Mouse (Mus musculus) gastrocnemius, postnatal 4 days (tissue): ENCODE measurements around the gene Gm28372. TPM values are rescaled to one million over a fixed set of nuclear protein-coding genes. Genes with fewer than 3 reads are reported as not detected.
"Not testable (repeated sequence)": the region's sequence is repeated elsewhere in the genome, so short reads cannot be mapped to it uniquely, and the experiment has no call there.

Experiments used
- DNase-seq, 2 experiments: peaks; one replicate each; pipeline ENCODE4 v3.0.0; 2021 to 2022; ENCODE audit warnings: low spot score in 2 of 2, mixed read lengths in 2 of 2
- long read RNA-seq, 2 experiments: library from polyadenylated mRNA; stranded (forward); transcript quantifications; one replicate each; pipeline ENCODE4 v2.0.0; 2021
- total RNA-seq, 2 experiments: library from RNA; stranded (reverse); gene quantifications; 2 replicates each; pipeline ENCODE4 v1.2.3; 2021

Gm28372 gene
- total RNA-seq = not detected
- long read RNA-seq, experiment 1 = 0 reads
- long read RNA-seq, experiment 2 = 0 reads

DNA sequence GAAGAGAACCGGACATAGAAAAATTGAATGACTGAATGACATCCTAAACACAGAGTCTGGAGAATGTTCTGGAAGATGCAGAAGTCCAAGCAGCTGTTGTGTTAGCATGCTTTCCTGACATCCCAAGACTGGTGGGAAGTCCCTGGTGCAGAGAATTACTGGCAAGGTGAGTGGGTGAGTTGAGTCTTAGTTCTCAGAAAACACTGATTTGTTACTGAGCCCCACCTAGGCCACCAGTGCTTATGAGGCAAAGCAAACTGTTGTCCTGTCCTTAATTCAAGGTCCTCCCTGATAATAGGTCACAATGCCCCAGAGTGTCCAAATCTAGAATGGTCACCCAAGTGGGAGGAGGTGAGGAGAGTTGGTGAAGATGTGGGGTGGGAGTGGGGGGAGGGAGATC lies at the start of gene Gm28372, which contains the start of gene 1700020A23Rik:
Gm28372 (plus strand) TSS at position 301 of the 400 bp plus-strand sequence.
1700020A23Rik (plus strand) TSS at position 321 of the 400 bp plus-strand sequence.
- DNase-seq = no peak

- no peak for DNase-seq
These were observed 47.5 kb upstream of the Gm28372 start for GRCm38 (mm10) chr2:130357551-130357950.

- DNase-seq = no peak
These were observed 46.2 kb upstream of the Gm28372 start for GRCm38 (mm10) chr2:130358852-130359251.

DNA sequence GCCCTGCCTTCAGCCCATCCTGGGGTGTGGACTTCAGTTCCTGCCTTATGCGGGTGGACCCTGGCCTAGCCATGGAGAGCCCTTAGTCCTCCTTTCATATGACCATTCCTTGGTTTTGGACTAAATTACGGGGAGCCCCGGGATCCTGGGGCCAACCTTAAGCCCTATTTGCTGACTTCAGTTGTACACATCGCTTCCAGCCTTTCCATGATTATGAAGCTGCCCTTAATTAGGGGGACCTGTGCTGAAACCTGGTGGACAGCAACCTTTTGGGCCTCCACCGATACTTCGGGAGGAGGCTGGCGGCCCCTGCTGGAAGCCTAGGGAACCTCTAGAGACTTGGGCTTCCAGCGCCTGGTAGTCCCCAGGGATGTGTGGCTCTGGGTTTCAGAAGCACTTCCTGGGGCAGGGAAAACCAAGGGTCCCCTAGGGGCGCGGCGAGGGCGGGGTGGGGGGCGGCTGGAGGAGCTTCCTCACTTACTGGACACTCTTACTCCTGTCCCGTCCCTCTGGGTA lies 42.5 kb upstream of the Gm28372 start:
- peak in 1 of 2 experiments; percentile 47 for DNase-seq

DNA sequence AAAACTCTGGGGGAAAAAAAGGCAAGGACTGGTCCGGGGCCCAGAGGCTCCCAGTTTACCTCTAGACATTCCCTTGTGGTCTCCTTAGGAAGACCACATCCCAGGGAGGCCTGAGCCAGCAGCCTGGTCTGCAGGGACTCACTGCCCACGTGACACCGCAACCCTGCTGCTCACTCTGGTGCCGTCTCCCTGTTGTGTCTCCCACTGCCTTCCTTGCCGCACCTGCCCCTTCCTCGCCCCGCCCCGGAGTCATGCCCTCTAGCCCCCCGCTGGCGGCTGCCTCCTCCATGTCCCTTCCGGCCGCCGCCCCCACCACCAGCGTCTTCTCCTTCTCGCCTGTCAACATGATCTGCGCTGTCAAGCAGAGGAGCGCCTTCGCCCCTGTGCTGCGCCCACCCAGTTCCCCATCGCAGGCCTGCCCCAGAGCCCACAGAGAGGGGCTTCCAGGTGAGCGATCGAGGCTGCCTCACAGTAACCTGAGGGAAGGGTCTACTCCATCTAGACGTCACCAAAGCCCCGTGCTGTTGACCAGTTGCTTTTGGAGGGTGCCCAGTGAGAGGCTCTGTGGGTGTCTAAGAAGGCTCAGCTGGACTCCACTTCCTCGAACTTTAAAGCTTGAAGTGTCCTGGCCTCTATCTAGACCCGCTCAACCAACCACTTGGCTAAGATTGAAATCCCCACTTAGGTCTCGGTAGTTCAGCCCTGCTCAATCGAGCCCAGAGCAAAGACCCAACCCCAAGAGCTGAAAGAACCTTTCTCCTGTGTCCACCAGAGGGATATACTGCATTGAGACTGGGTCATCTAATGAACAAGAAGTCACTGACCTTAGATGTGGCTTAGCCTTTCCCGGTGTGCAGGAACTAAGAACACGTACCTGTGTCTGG lies 39.6 kb upstream of the Gm28372 start:
- no peak for DNase-seq

DNA sequence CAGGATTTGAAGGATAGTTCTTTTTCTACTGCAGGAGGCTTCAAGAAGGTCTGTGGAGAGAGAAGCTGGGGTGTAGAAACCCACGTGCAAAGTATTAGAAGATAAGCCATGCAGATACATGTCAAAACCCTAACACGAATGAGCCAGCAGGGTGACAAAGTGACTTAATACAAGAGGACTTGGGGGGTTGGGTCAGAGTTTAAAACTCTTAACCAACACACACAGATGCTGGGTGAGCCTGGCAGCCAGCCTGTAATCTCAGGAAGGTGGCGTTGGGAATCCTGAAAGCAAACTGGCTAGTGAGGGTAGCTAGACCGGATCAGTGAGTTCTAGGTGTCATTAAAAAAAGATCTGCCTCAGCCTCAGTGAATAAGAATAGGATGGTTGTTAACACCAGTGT lies 37.7 kb upstream of the Gm28372 start:
- no peak for DNase-seq

- DNase-seq = not testable (repeated sequence)
These were observed 32.0 kb upstream of the Gm28372 start for GRCm38 (mm10) chr2:130373026-130373425.

GRCm38 (mm10) chr2:130374951-130375350 lies 30.1 kb upstream of the Gm28372 start:
- DNase-seq = no peak

GRCm38 (mm10) chr2:130383205-130383604 lies 21.8 kb upstream of the Gm28372 start:
- DNase-seq = no peak

- no peak for DNase-seq
These were observed 21.1 kb upstream of the Gm28372 start for GRCm38 (mm10) chr2:130383895-130384294.

GRCm38 (mm10) chr2:130386212-130386611 lies 18.8 kb upstream of the Gm28372 start:
- DNase-seq = no peak

GRCm38 (mm10) chr2:130388796-130389195 lies 16.2 kb upstream of the Gm28372 start:
- no peak for DNase-seq

GRCm38 (mm10) chr2:130390993-130391625 lies 13.9 kb upstream of the Gm28372 start:
- no peak for DNase-seq

DNA sequence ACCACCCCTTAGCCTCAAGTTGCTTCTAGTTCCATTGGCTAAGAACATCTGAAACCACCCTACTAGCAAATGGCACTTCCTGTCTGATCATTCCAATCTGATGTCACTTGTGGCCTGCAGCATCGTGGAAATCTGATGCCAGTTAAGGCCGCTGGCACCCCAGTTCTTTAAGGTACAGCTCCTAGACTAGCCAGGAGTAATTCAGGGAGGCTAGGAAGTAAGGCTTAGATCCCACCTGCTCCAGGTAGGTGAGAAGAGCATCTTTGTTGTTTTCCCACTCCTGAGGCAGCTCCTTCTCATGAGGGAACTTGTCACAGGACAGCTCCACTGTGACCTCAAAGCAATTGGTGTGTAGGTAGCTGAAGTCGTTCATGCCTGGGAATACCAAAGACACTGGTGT lies 12.2 kb upstream of the Gm28372 start:
- DNase-seq = no peak

GRCm38 (mm10) chr2:130395696-130396095 lies 9.3 kb upstream of the Gm28372 start:
- DNase-seq = no peak

DNA sequence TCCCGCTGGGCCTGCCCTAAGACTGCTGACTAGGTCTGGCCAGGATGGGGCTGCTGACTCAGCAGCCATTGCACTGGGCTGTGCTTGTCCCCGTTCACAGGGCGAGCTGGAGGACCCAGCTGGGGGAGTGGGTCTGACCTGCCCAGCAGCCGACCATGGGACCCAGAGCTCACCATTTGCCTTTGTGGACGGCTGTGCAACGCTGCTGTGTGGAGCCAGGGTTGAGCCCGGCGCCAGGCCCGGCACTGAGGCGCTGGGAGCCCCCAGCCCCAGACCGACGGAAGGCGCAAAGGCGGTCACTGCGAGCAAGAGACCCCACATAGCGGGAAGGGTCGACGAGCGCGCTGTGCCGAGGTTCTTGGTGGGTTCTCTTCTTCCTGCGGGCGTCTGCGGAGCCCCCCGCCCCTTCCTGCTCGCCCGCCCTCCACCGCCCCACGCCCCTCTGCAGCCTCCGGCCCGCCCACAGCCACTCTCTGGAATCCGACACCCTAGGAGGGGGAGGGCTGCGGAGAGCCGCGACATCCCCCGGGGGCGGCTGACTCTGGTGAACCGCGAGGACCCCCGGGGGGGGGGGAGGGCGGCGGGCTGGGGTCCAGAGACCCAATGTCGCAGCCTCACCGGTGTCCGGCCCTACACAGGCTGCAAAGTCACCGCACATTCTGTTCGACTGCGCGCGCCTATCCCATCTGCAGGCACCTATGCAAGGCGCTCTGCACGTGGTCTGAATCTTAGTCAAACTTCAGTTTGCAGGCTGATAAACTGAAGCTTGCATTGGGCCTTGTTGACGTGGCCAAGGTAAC lies 7.7 kb upstream of the Gm28372 start, which contains the start of gene Cpxm1:
Cpxm1 (minus strand) TSS at position 389 of the 800 bp plus-strand sequence.
- peak in 1 of 2 experiments; percentile 53 for DNase-seq

DNA sequence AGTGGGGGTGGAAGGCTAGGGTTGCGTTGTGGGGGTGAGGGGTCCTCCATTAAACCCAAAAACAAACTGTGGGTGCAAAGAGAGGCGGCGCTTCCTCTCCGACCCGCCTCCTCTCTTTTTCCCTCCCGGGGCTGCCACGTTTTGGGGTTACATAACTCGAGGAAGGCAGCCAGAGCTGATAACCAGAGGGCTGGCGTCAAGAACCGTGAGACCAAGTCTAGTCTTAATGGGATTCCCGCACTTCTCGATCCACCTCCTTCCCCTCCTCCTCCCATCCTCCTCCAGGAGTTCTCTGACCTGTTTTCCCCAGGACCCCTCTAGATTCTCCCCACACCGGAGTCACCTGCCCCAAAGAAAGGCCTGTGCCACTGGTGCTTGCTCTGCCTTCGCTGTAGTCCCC lies 6.9 kb upstream of the Gm28372 start:
- DNase-seq = no peak

GRCm38 (mm10) chr2:130400046-130400445 lies 5.0 kb upstream of the Gm28372 start:
- DNase-seq = no peak

DNA sequence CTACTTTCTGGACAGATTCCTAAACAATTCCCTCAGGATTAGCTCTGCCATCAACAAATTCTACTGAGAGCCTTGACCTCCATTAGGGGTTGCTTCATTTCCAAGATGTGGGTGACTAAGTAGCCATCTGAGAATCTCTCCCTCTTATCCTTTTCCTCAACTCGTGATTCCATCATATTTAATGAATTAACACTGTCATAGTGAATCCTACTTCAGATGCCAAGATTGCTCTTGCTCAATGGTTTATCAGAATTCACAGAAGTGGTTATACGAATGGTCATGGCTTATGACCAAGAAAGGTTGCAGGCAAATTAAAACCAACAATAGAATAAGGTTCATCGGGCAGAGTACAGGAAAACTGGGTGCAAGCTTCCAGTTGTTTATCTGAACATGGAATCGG lies 3.1 kb upstream of the Gm28372 start:
- no peak for DNase-seq

DNA sequence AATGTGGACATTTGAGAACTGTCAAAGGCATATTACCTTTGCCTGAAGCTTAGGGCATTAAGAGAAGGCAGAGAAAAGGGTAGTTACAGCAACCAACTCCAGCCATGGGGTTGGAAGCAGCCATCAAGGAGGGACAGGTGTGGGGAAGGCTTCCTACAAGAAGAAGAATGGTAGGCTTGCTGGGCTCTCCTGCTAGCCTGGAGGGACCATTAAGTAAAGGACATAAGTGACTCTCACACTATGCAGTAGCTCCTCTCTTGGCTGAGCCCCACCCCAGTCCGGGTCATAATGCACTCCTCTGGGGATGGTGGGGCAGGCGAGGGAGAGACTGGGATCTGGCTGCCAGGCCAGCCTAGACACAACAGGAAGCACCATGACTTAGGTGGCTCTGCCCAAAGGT lies 1.1 kb downstream of the Gm28372 start, which contains the start of gene Tmem239:
Tmem239 (plus strand) TSS at position 301 of the 400 bp plus-strand sequence.
- no peak for DNase-seq

DNA sequence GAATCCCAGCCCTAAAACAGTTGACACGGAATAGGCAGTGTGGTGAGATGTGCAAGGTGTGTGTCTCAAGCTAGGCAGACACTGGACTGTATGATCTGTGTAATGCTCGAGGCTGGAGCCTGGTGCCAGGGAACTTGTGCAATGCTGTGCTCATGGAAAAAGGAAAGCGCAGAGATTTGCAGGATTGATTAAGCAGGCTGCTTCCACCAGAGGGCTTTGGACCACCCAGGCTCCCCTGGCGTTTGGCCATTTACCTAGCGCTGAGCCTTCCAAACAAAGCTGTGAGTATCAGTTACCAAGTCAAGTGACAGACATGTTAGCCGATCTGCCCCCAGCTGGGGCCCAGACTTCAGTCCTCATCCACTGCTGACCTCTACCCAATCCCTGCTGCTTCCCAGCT lies 3.2 kb downstream of the Gm28372 start:
- no peak for DNase-seq
